Mouse (Mus musculus) erythroblast, embryonic 14.5 days (primary cell): Measurements from ENCODE around the gene Crocc. TPM values are rescaled to one million over a fixed set of nuclear protein-coding genes. Genes with fewer than 3 reads are reported as not detected.

Experiments
- H3K27me3 ChIP-seq: 2 replicates; pipeline ENCODE4 v1.6.1; 2012; ENCODE audit warnings: inconsistent platforms; ENCODE audit not compliant: control insufficient read depth
- H3K36me3 ChIP-seq: 2 replicates; pipeline ENCODE4 v1.6.1; 2012; ENCODE audit warnings: mild to moderate bottlenecking, inconsistent platforms; ENCODE audit not compliant: control insufficient read depth
- H3K4me1 ChIP-seq: 2 replicates; pipeline ENCODE4 v1.6.1; 2012; ENCODE audit warnings: inconsistent platforms; ENCODE audit not compliant: control insufficient read depth
- H3K4me3 ChIP-seq: replicated peaks from 2 replicates; pipeline ENCODE3; 2012; ENCODE audit warnings: moderate library complexity, mild to moderate bottlenecking, inconsistent platforms
- H3K9me3 ChIP-seq: 2 replicates; pipeline ENCODE4 v1.6.1; 2012; ENCODE audit warnings: low read length, inconsistent platforms, mixed read lengths; ENCODE audit not compliant: control insufficient read depth
- GATA1 ChIP-seq: IDR thresholded peaks from 2 replicates; pipeline ENCODE4 v1.6.1; 2012; ENCODE audit warnings: low read length, inconsistent platforms, mixed read lengths
- TAL1 ChIP-seq: IDR thresholded peaks from 3 replicates; pipeline ENCODE4 v1.6.1; 2012; ENCODE audit warnings: low read length, inconsistent platforms, mixed read lengths
- polyA plus RNA-seq: library from polyadenylated mRNA; stranded (reverse); fragments of >175 nt; gene quantifications from 2 replicates; pipeline ENCODE4 v1.2.3, GENCODE M21; 2012

The Crocc gene
- polyA plus RNA-seq, 1 experiment = 0.49 TPM

- no peaks in the 10 kb centered on the region for H3K27me3 ChIP-seq
- no peaks in the 10 kb centered on the region for H3K36me3 ChIP-seq
- H3K9me3 ChIP-seq = no peaks in the 10 kb centered on the region
- H3K4me1 ChIP-seq = peaks cover 2% of the 10 kb centered on the region; the same call in 1 of the 2 replicates
- no peak for TF ChIP-seq TAL1
- TF ChIP-seq GATA1 = no peak
- no peak overlapping the region for H3K4me3 ChIP-seq
Observed at GRCm38 (mm10) chr4:141088714-141089113, 28.4 kb upstream of the Crocc start.

GRCm38 (mm10) chr4:141088033-141088432, 27.7 kb upstream of the Crocc start, which contains the start of gene Spata21:
TSS of gene Spata21 (plus strand) at chr4:141088333.
- Histone ChIP-seq H3K9me3 (no peaks in the 10 kb centered on the region), H3K27me3 (no peaks in the 10 kb centered on the region), H3K36me3 (no peaks in the 10 kb centered on the region), H3K4me3 (no peak within 1 kb of the TSS), H3K4me1 (peaks cover 2% of the 10 kb centered on the region; the same call in 1 of the 2 replicates)
- TF ChIP-seq GATA1 (no peak), TAL1 (no peak)

GRCm38 (mm10) chr4:141086862-141087261, 26.5 kb upstream of the Crocc start:
- no peaks in the 10 kb centered on the region for H3K36me3 ChIP-seq
- TF ChIP-seq TAL1 (no peak), GATA1 (no peak)
- H3K9me3 ChIP-seq = no peaks in the 10 kb centered on the region
- no peaks in the 10 kb centered on the region for H3K27me3 ChIP-seq
- H3K4me3 ChIP-seq = no peak overlapping the region
- peaks cover 2% of the 10 kb centered on the region; the same call in 1 of the 2 replicates for H3K4me1 ChIP-seq

- peaks cover 4% of the 10 kb centered on the region; the same call in 1 of the 2 replicates for H3K9me3 ChIP-seq
- peaks cover 25% of the 10 kb centered on the region for H3K36me3 ChIP-seq
- H3K4me3 ChIP-seq = peak overlapping the region; percentile 100
- peaks cover 44% of the 10 kb centered on the region for H3K4me1 ChIP-seq
- TF ChIP-seq TAL1 (no peak), GATA1 (no peak; the same call in 1 of the 2 replicates)
- H3K27me3 ChIP-seq = no peaks in the 10 kb centered on the region
Observed at GRCm38 (mm10) chr4:141078510-141079137, 18.3 kb upstream of the Crocc start.

GRCm38 (mm10) chr4:141077681-141078509, 17.5 kb upstream of the Crocc start, which contains the start of gene Necap2:
TSS of gene Necap2 (minus strand) at chr4:141078357.
- TF ChIP-seq TAL1 = no peak
- no peak for TF ChIP-seq GATA1
- Histone ChIP-seq H3K9me3 (peaks cover 4% of the 10 kb centered on the region; the same call in 1 of the 2 replicates), H3K27me3 (no peaks in the 10 kb centered on the region), H3K36me3 (peaks cover 32% of the 10 kb centered on the region), H3K4me3 (peak within 1 kb of the TSS; percentile 100), H3K4me1 (peaks cover 52% of the 10 kb centered on the region)

GRCm38 (mm10) chr4:141076761-141077506, 16.6 kb upstream of the Crocc start:
- no peaks in the 10 kb centered on the region for H3K27me3 ChIP-seq
- TF ChIP-seq TAL1 = no peak
- peaks cover 41% of the 10 kb centered on the region for H3K36me3 ChIP-seq
- H3K4me1 ChIP-seq = peaks cover 60% of the 10 kb centered on the region
- peak overlapping the region; percentile 100 for H3K4me3 ChIP-seq
- peaks cover 4% of the 10 kb centered on the region; the same call in 1 of the 2 replicates for H3K9me3 ChIP-seq

GRCm38 (mm10) chr4:141074109-141074508, 13.8 kb upstream of the Crocc start:
- Histone ChIP-seq H3K4me3 (peak overlapping the region; percentile 30), H3K27me3 (no peaks in the 10 kb centered on the region), H3K9me3 (no peaks in the 10 kb centered on the region), H3K36me3 (peaks cover 70% of the 10 kb centered on the region), H3K4me1 (peaks cover 86% of the 10 kb centered on the region)
- no peak for TF ChIP-seq GATA1
- no peak for TF ChIP-seq TAL1

- H3K9me3 ChIP-seq = no peaks in the 10 kb centered on the region
- TF ChIP-seq TAL1 (no peak), GATA1 (no peak)
- H3K36me3 ChIP-seq = peaks cover 74% of the 10 kb centered on the region
- no peaks in the 10 kb centered on the region for H3K27me3 ChIP-seq
- H3K4me3 ChIP-seq = peak overlapping the region; percentile 30
- peaks cover 89% of the 10 kb centered on the region for H3K4me1 ChIP-seq
Observed at GRCm38 (mm10) chr4:141073661-141074060, 13.3 kb upstream of the Crocc start.
